Mouse (Mus musculus) WW6 (cell line): ENCODE measurements around the gene Etfbkmt.
"Not testable (repeated sequence)": the region's sequence is repeated elsewhere in the genome, so short reads cannot be mapped to it uniquely, and the experiment has no call there.

Experiments
- DNase-seq: peaks from one replicate; pipeline ENCODE4 v3.0.0-alpha.2; 2013; ENCODE audit warnings: low read depth, low spot score

Etfbkmt gene

DNA sequence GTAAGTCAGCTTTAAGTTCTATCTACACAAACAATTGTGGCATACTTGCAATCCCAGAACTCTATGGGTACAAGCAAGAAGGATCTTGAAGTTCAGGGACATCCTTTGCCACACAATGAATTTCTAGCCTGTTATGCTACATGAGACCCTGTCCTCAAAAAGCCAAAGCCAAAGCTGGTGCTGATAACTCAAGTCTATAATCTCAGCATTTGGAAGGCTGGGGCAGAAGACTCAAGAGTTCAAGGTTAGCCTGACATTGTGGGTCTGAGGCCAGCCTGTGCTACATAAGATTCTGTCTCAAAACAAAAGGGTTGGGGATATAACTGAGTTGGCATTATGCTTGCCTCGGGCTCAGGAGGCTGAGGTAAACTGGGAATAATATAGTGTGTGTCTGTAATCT is 47.7 kb downstream of the Etfbkmt start:
- no peak for DNase-seq

- peak; percentile 91 for DNase-seq
These were observed 48.6 kb downstream of the Etfbkmt start, which contains the start of gene Amn1 for GRCm38 (mm10) chr6:149188041-149188924. Gene Amn1 (minus strand): TSS chr6:149188712.

DNA sequence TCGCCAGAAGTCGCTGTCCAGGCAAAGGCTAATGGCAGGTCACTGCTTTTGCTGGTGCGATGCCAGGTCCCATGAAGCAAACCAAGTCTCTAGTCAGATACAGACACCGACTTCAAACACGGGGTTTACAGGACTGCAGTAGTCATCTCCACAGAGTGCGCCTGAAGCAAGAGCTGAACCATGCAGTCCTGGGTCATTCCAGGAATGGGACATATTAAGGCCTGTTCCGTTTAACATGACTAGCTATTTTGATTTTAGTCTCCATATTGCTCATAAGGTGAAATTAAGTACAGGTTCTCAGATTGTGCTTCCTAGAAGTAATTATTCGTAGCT is 49.2 kb downstream of the Etfbkmt start:
- DNase-seq: no peak

DNA sequence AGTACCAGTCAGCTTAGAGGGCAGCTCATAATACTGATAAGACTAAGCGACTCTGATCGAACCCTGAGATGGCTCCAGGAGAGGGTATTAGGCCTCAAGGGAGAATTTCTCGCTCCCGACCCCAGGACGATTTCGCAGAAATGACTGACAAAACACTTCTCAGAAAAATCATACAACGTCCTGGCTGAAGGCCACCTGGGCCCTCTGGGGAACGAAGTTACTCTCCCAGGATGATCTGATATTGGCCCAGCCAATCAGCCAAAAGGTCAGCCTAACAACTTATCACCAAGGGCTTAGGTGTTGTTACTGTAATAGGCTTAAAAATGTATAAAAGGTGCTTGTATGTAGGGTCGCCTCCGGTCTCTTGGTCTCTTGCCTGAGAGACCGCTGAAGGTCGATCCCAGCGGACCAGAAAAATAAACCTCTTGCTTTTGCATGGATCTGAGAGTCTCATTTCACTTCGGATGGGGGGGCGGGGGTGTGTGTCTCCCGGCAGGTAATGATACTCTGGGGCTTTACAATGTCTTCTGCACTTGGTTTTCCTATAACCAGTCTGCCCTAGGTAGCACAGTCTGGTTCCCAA is 49.8 kb downstream of the Etfbkmt start:
- DNase-seq: no peak

DNA sequence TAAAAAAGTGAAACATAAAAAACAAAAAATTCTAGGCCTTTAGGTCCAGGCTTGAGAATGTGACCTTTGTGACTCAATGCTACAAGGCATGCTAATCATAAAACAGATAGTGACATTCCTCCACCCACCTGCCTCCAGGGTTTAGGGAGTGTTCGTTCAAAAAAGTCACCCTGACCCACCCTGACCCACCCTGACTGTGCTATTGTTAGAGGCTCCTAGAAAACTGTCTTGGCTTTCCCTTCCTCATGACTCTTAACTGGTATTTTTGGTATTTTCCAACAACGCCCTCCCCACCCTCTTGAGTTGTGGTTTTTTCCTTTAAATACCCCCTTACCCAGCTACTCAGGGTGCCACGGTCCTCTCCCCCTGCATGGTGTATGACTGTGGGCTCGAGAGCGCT is 52.3 kb downstream of the Etfbkmt start:
- DNase-seq: not testable (repeated sequence)

- DNase-seq: no peak
These were observed 53.7 kb downstream of the Etfbkmt start for GRCm38 (mm10) chr6:149193276-149193905.

- DNase-seq: no peak
These were observed 57.5 kb downstream of the Etfbkmt start for GRCm38 (mm10) chr6:149197116-149197515.

GRCm38 (mm10) chr6:149198572-149198971 is 58.9 kb downstream of the Etfbkmt start:
- DNase-seq: no peak
